Mouse (Mus musculus): ENCODE results near the gene Xcl1. TPM values are rescaled to one million over a fixed set of nuclear protein-coding genes. Genes with fewer than 3 reads are reported as not detected.

Gene Xcl1
- polyA plus RNA-seq, 1 experiment from 2014 or later: 0.52 TPM

DNA sequence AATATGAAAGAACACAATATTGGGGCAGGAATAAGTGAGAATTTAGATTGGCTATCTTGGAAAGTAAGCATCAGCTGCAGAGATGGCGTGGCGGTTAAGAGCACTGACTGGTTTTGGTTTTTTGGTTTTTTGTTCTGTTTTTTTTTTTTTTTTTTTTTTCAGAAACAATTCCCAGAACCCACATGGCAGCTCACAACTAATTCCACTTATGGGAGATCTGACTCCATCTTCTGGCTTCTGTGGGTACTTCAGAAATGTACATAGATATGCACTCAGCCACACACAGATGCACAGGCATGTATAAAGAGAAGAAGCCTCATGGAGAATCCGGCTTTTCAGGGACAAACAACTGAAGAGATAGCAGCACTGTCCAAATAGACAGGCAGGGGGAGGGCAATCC, 22.6 kb upstream of the Xcl1 start:
- no peaks in the 10 kb centered on the region for H3K9me3 ChIP-seq
- H3K36me3 ChIP-seq: no peaks in the 10 kb centered on the region
- no peak for ATAC-seq (ENCODE audit: borderline replicate concordance, extremely low read depth, low FRiP score, low TSS enrichment)
- no peaks in the 10 kb centered on the region for H3K4me1 ChIP-seq
- H3K9ac ChIP-seq: no peak overlapping the region
- H3K4me2 ChIP-seq: no peak overlapping the region
- H3K4me3 ChIP-seq: no peak overlapping the region
- H3K27ac ChIP-seq: no peak overlapping the region
- no peaks in the 10 kb centered on the region for H3K27me3 ChIP-seq
- WGBS: 78% methylated on average over 3 of the region's 3 CpGs

DNA sequence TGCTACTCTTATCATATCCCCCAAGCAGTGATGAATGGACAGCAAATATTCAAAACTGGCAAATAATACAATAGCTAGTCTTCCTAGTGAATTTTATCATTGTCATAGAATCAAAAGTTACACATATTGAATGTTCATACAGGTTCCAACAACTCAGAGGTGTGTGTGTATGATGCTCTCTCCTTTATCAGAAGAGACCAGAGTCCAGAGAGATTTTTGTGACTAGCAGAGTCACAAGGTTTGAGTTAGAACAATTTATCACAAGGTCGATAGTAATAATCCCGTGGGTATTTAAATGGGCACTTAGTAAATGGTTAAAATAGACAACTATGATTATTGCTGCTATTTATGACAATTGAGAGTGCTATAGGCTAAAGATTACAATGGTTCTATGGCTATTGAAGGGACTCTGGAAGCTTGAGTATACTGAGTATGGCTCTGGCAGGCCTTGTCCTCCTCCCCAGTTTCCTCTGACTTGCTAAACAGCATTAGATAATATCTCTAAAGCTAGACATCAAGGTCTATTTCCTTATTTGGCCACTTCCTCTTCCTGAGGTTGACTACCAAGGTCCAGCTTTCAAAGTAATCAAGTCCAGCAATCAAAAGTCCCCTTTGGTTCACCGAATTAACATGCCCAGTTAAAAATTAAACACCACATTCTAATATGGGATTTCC, 21.5 kb upstream of the Xcl1 start:
- Histone ChIP-seq H3K9ac (no peak overlapping the region), H3K27me3 (no peaks in the 10 kb centered on the region), H3K4me2 (no peak overlapping the region), H3K4me3 (no peak overlapping the region), H3K4me1 (no peaks in the 10 kb centered on the region), H3K9me3 (no peaks in the 10 kb centered on the region), H3K27ac (no peak overlapping the region), H3K36me3 (no peaks in the 10 kb centered on the region)
- ATAC-seq (ENCODE audit: borderline replicate concordance, extremely low read depth, low FRiP score, low TSS enrichment): no peak
- 83% methylated on average over 3 of the region's 3 CpGs for WGBS

DNA sequence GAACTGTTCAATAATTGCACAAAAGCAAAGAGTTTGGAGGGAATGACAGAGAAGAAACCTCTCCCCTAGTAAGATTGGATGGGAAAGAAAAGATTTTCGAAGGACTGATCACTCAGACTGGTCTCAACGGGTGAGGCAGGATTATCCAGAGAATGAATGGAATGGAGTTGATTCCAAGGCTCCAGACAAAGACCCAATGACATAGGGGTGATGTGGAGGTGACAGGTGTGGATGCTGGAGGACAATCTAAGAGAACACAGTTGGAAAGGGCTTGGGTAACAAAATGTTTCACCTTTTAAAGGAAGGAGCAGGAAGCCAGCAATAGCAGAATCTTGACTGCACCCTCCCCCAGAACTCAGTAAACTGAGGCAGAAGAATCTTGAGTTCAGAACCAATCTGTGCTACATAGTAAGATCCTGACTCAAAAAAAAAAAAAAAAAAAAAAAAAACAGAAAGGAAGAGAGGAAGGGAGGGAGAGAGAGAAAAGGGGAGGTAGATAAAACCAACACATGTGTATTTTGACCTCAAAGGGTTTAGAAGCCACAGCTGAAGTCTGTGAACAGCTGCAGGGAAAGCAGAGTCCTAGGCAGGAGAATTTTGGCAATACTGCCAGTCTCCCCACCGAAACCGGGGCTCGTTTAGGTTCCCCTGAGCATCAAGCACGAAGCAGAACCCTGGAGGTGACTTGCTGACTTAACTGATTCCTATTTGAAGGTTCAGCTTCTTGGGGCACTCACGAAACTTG, 20.3 kb upstream of the Xcl1 start:
- no peaks in the 10 kb centered on the region for H3K27me3 ChIP-seq
- no peaks in the 10 kb centered on the region for H3K36me3 ChIP-seq
- no peak for ATAC-seq (ENCODE audit: borderline replicate concordance, extremely low read depth, low FRiP score, low TSS enrichment)
- no peaks in the 10 kb centered on the region for H3K4me1 ChIP-seq
- no peaks in the 10 kb centered on the region for H3K9me3 ChIP-seq
- H3K4me3 ChIP-seq: no peak overlapping the region
- H3K27ac ChIP-seq: no peak overlapping the region
- H3K9ac ChIP-seq: no peak overlapping the region
- H3K4me2 ChIP-seq: no peak overlapping the region
- 72% methylated on average over 7 of the region's 7 CpGs for WGBS

DNA sequence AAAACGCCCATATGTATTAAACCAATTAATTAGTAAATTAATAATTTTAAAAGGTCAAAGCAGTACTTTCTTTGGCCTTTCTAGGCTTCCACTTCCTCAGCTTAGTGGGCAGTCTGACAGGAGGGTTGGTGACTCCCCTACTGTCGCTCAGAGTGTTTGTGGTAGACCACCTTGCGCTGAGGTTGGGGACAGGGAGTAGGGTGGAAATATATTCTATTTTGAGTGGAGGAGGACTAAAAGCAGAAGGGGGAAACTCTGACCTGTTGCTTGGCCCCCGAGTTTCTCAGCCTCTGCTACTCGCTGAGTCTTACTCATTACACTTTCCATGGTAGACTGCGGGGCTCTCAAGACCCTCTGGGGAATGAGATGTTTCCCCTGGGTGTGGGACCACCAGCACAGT, 18.2 kb upstream of the Xcl1 start:
- H3K9ac ChIP-seq: no peak overlapping the region

DNA sequence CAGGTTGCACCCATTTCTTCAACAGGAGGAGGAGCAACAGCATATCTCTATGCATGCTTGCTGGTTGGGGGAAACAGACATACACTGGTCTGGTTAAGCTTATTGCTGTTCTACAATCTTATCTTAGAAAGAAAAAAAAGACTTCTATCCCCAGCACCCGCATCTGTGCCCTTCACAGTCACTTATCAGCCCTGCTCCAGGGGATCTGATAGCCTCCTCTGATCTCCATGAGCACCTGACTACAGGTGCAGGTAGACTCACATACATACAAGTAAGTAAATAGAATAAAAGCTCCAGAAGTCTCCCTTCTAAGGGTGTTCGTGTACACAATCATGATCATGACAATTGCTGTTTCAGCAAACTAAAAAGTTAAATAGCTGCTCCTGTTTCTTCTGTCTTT, 733 bp upstream of the Xcl1 start:
- H3K4me2 ChIP-seq: no peak overlapping the region
- H3K4me1 ChIP-seq: no peaks in the 10 kb centered on the region
- no peak overlapping the region for H3K27ac ChIP-seq
- 42% methylated on average over 2 of the region's 2 CpGs for WGBS
- no peak overlapping the region for H3K4me3 ChIP-seq
- no peak overlapping the region for H3K9ac ChIP-seq
- H3K9me3 ChIP-seq: no peaks in the 10 kb centered on the region
- no peaks in the 10 kb centered on the region for H3K27me3 ChIP-seq
- no peak for ATAC-seq (ENCODE audit: borderline replicate concordance, extremely low read depth, low FRiP score, low TSS enrichment)
- no peaks in the 10 kb centered on the region for H3K36me3 ChIP-seq

More for the DNA sequence above, 18.2 kb upstream of the Xcl1 start:
- no peaks in the 10 kb centered on the region for H3K36me3 ChIP-seq
- H3K4me2 ChIP-seq: no peak overlapping the region
- no peak overlapping the region for H3K27ac ChIP-seq
- no peaks in the 10 kb centered on the region for H3K4me1 ChIP-seq
- 86% methylated on average over 6 of the region's 6 CpGs for WGBS
- no peak overlapping the region for H3K4me3 ChIP-seq
- H3K27me3 ChIP-seq: no peaks in the 10 kb centered on the region
- H3K9me3 ChIP-seq: no peaks in the 10 kb centered on the region
- no peak for ATAC-seq (ENCODE audit: borderline replicate concordance, extremely low read depth, low FRiP score, low TSS enrichment)

DNA sequence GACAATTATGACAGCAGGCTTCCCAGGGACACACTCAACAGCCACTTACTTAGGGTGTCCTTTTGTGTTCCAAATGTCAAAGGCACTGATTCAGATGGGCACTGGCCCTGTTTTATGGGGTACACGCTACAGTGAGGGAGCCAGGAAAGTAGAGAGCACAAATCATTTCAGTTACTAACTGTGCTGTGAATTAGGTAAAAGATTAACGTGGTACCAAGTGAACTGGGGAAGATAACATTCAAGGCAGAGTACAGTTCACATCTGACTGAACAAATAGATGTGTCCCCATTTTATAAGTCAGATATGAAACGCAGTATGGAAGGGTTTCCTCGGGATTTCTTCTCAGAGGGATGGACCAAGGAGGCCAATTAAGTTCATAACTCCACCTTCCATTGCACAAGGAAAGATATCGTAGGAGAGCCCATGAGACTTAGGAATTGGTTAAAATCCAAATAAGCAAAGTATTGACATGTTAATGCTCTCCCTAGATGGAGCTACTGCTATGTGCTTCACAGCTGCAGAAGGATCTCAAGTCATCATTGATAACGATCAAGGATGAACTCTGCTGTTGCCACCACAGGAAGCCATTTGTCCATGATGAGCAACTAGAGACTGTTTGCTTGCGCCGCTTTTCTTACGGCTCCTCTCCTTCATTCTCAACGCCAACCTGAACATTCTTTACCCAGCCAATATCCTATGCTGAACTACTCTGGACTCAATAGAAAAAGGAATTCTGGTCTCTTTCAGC, 1.7 kb downstream of the Xcl1 start:
- no peaks in the 10 kb centered on the region for H3K9me3 ChIP-seq
- ATAC-seq (ENCODE audit: borderline replicate concordance, extremely low read depth, low FRiP score, low TSS enrichment): no peak

DNA sequence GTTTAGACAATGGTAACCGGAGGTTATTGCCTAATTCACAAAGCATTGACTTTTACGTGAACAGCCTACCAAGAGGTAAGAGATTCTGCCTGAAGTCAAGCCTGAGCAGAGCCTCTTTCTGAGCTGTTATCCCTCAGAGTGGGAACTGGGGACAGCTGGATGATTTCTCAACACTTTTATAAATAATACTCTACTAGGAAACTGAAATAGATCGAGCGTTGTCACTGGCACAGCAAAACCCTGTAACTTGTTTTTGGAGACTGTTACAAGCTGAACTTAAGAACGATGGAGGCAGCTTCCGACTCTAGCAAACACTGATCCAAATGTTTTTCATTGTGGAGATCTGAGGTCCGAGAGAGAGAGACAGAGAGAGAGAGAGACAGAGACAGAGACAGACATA, 4.2 kb downstream of the Xcl1 start:
- no peak overlapping the region for H3K4me3 ChIP-seq
- H3K27me3 ChIP-seq: no peaks in the 10 kb centered on the region
- no peak for ATAC-seq (ENCODE audit: borderline replicate concordance, extremely low read depth, low FRiP score, low TSS enrichment)
- WGBS: 66% methylated on average over 7 of the region's 7 CpGs
- no peaks in the 10 kb centered on the region for H3K4me1 ChIP-seq
- H3K4me2 ChIP-seq: no peak overlapping the region
- no peaks in the 10 kb centered on the region for H3K36me3 ChIP-seq
- H3K27ac ChIP-seq: no peak overlapping the region
- H3K9me3 ChIP-seq: no peaks in the 10 kb centered on the region
- no peak overlapping the region for H3K9ac ChIP-seq

More for the DNA sequence above, 1.7 kb downstream of the Xcl1 start:
- Histone ChIP-seq H3K27ac (no peak overlapping the region), H3K4me3 (no peak overlapping the region), H3K4me1 (no peaks in the 10 kb centered on the region), H3K9ac (no peak overlapping the region), H3K36me3 (no peaks in the 10 kb centered on the region), H3K27me3 (no peaks in the 10 kb centered on the region), H3K4me2 (no peak overlapping the region)
- WGBS: 78% methylated on average over 10 of the region's 10 CpGs

DNA sequence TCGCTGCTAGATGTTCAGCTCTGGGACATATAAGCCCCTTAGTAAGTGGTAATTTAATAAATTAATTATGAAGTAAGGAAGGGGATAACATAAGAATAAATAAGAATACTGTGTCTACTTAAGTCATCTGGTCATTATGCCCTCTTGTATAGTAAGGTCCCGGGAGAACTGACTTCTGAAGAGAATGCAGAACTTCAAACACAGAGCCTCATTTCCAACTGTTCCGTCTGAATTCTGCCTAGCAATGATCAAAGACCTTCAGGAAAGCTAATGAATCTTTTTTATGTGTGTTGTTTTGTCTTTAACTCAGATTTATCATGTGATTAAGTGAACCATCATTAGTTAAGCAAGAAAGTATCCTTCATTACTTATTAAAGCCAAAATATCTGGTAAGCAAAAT, 5.3 kb downstream of the Xcl1 start:
- 66% methylated on average over 3 of the region's 3 CpGs for WGBS
- no peak overlapping the region for H3K4me2 ChIP-seq
- H3K36me3 ChIP-seq: no peaks in the 10 kb centered on the region
- no peak for ATAC-seq (ENCODE audit: borderline replicate concordance, extremely low read depth, low FRiP score, low TSS enrichment)
- no peaks in the 10 kb centered on the region for H3K9me3 ChIP-seq
- H3K4me3 ChIP-seq: no peak overlapping the region
- no peak overlapping the region for H3K27ac ChIP-seq
- no peaks in the 10 kb centered on the region for H3K4me1 ChIP-seq
- H3K9ac ChIP-seq: no peak overlapping the region
- H3K27me3 ChIP-seq: no peaks in the 10 kb centered on the region

DNA sequence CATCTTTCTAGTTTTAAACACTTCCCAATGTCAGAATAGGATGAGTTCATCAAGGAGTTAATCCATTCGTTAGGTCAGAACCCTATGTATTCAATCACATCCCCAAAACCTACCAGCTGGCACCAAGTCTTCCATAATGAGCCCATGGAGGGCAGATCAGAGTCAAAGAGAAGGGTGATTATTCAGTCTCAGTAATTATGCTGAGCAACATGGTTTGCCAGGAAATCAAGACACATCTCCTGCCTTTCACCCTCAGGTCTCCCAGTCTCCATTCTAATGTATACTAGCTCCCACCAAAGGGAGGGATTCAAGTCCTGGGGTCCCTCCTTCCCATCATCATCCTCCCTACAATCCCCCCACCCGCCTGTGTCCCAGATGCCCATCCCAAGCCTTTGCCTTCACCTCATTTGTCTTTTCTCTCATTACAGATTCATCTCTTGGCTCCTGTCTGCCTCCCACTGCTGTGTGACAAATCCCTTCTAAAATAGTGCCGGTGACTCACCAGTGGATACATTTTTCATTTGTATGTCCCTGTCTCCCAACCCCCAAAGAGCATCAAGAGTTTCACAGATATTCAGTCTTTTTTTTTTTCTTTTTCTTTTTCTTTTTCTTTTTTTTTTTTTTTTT, 8.7 kb downstream of the Xcl1 start:
- Histone ChIP-seq H3K27ac (no peak overlapping the region), H3K9ac (no peak overlapping the region), H3K9me3 (no peaks in the 10 kb centered on the region), H3K27me3 (no peaks in the 10 kb centered on the region), H3K4me1 (no peaks in the 10 kb centered on the region), H3K4me3 (no peak overlapping the region), H3K36me3 (no peaks in the 10 kb centered on the region), H3K4me2 (no peak overlapping the region)
- WGBS: 68% methylated on average over 3 of the region's 3 CpGs
- ATAC-seq (ENCODE audit: borderline replicate concordance, extremely low read depth, low FRiP score, low TSS enrichment): no peak

DNA sequence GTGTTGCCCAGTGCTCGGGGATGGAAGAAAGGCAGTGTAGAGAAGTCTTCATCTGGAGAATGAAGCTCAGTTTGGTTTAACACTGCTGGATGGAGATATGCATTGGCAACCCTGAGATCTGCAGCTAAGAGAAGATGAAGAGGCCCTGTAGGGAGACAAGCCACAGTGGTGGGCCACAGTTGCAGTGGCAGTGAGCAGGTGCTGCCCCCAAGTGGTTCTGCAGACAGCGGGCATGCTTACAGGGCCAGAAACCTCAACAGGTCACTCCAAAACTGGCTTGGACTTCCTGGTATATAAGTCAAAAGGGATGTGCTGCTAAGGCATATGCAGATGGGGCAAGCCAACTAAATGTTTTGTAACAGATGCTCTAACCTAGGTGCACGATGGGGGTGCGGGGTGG, 30.3 kb downstream of the Xcl1 start:
- Histone ChIP-seq H3K9me3 (no peaks in the 10 kb centered on the region), H3K27me3 (no peaks in the 10 kb centered on the region), H3K9ac (no peak overlapping the region), H3K4me1 (no peaks in the 10 kb centered on the region), H3K4me3 (no peak overlapping the region), H3K4me2 (no peak overlapping the region), H3K27ac (no peak overlapping the region), H3K36me3 (no peaks in the 10 kb centered on the region)
- WGBS: 53% methylated on average over 4 of the region's 4 CpGs
- no peak for ATAC-seq (ENCODE audit: borderline replicate concordance, extremely low read depth, low FRiP score, low TSS enrichment)

DNA sequence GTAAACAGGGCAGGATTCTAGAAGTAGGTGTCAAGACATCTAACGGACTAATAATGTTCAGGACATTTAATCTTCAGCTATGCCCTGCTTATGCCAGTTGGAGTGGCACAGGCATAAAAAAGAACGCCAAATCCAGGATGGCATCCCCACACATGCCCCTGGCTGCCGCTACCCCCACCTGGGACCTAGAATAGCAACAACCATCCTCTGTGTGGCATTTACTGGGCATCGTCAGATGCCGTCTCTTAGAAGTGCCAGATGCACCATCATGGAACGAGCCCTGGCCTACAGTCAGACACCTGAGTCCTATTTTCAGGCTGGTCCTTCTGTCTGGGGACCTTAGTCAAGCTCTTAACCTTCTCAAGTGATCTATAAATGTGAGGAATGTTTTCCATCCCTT, 34.6 kb downstream of the Xcl1 start:
- Histone ChIP-seq H3K4me1 (peaks cover 10% of the 10 kb centered on the region; the same call in 1 of the 2 replicates), H3K9ac (no peak overlapping the region), H3K27ac (no peak overlapping the region), H3K4me2 (no peak overlapping the region), H3K4me3 (no peak overlapping the region), H3K36me3 (no peaks in the 10 kb centered on the region), H3K27me3 (no peaks in the 10 kb centered on the region), H3K9me3 (no peaks in the 10 kb centered on the region)
- no peak for ATAC-seq (ENCODE audit: borderline replicate concordance, extremely low read depth, low FRiP score, low TSS enrichment)
- WGBS: 84% methylated on average over 6 of the region's 6 CpGs

DNA sequence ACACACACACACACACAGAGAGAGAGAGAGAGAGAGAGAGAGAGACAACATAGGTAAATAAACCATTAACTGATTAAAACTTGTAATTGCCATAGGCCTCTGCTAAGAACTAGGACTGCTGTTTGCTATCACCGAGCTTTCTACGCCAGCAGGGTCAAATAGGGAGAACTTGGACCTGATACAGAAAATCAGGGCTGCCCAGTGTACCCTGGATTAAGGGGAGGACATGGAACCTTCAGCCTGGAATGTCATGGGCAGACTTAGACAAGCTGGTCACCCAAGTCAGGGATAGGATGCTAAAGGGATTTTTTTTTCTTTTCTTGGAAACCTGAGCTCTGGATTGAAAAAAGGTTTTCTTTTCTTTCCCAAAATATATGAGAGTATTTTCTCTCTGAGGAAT, 35.1 kb downstream of the Xcl1 start:
- no peaks in the 10 kb centered on the region for H3K36me3 ChIP-seq
- H3K4me3 ChIP-seq: no peak overlapping the region
- H3K9me3 ChIP-seq: no peaks in the 10 kb centered on the region
- no peak overlapping the region for H3K9ac ChIP-seq
- H3K27ac ChIP-seq: no peak overlapping the region
- ATAC-seq (ENCODE audit: borderline replicate concordance, extremely low read depth, low FRiP score, low TSS enrichment): no peak
- no peaks in the 10 kb centered on the region for H3K27me3 ChIP-seq
- no peak overlapping the region for H3K4me2 ChIP-seq
- 64% methylated on average over 2 of the region's 2 CpGs for WGBS
- peaks cover 10% of the 10 kb centered on the region; the same call in 1 of the 2 replicates for H3K4me1 ChIP-seq
